Mouse (Mus musculus) midbrain, embryonic 13.5 days (tissue): Measurements from ENCODE around the gene Adgrd1. TPM values are rescaled to one million over a fixed set of nuclear protein-coding genes. Genes with fewer than 3 reads are reported as not detected.

Experiments
- ATAC-seq: fragments of 200-750 bp; cut with Nextera tagmentation; 2 replicates; pipeline ENCODE4 v1.8.0; 2017; ENCODE audit warnings: mild to moderate bottlenecking, moderate TSS enrichment, moderate library complexity
- H3K27ac ChIP-seq: fragments of 300-500 bp; sonication (generic); 2 replicates; pipeline ENCODE4 v1.5.1; 2015; ENCODE audit warnings: inconsistent platforms, mild to moderate bottlenecking, moderate library complexity
- H3K27me3 ChIP-seq: fragments of 300-500 bp; sonication (generic); 2 replicates; pipeline ENCODE4 v1.6.1; 2015; ENCODE audit warnings: mild to moderate bottlenecking, inconsistent platforms
- H3K36me3 ChIP-seq: fragments of 300-500 bp; sonication (generic); 2 replicates; pipeline ENCODE4 v1.6.1; 2015; ENCODE audit warnings: mild to moderate bottlenecking, inconsistent platforms
- H3K4me1 ChIP-seq: fragments of 300-500 bp; sonication (generic); replicated peaks from 2 replicates; pipeline ENCODE4 v1.6.1; 2015; ENCODE audit warnings: inconsistent platforms
- H3K4me2 ChIP-seq: fragments of 300-500 bp; sonication (generic); replicated peaks from 2 replicates; pipeline ENCODE4 v1.6.1; 2015; ENCODE audit warnings: moderate library complexity, mild to moderate bottlenecking, inconsistent platforms
- H3K4me3 ChIP-seq: fragments of 300-500 bp; sonication (generic); replicated peaks from 2 replicates; pipeline ENCODE4 v1.5.1; 2015; ENCODE audit warnings: mild to moderate bottlenecking, inconsistent platforms
- H3K9ac ChIP-seq: fragments of 300-500 bp; sonication (generic); replicated peaks from 2 replicates; pipeline ENCODE4 v1.6.1; 2015; ENCODE audit warnings: mild to moderate bottlenecking, inconsistent platforms
- H3K9me3 ChIP-seq: fragments of 300-500 bp; sonication (generic); 2 replicates; pipeline ENCODE4 v1.6.1; 2016; ENCODE audit warnings: mild to moderate bottlenecking, inconsistent platforms
- WGBS: fragments of 180-500 bp; shearing (Covaris S2); methylation state at CpG from one replicate; pipeline ENCODE4 v1.1.7; 2015; 5-methylcytosine and 5-hydroxymethylcytosine counted together
- polyA plus RNA-seq: library from polyadenylated mRNA; unstranded; fragments of >200 nt; fragmentation: Nextera tagmentation; extraction: Ambion mirVana; gene quantifications from 2 replicates; pipeline ENCODE4 v1.2.1, GENCODE M21; 2015

Gene Adgrd1
- polyA plus RNA-seq, 1 experiment from 2014 or later = 0.15 TPM

DNA sequence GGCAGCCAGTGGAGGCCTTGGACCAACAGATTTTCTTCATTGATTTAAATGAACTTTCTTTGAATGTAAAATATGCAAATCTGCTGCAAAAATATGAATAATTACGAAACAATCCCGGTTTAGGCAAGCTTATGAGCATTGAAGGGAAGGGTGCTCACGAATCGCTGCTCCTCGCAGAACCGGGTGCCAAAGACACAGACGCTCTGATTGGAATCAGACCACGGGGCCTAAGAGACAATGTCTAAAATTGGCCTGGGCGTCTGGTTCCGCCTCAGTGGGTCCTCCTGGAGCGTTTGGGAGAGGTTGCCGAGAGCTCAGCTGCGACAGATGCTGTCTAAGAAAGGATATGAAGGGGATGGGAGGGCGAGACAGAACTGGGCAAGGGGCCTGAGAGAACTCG is 42.0 kb downstream of the Adgrd1 start:
- no peak for ATAC-seq
- 60% methylated on average over 15 of the region's 15 CpGs for WGBS

DNA sequence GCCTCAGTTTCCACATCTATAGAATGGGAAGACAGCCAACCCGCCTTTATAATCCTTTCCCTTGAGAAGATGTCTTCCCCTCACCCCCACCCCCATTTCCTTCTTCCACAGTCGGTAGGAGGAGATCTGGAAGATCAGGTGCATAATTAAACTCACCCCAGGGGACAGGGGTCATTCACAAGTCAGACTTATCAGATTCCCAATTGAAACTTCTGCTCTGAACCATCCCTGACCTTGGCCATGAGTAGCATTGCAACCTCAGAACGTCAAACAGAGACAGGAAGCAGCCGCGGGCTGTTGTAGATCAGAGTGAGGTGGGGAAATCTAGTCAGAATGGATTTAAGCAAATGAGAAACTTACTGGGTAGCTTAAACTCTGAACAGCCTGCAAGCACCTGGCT is 46.3 kb downstream of the Adgrd1 start:
- ATAC-seq = no peak
- 73% methylated on average over 5 of the region's 5 CpGs for WGBS
- no peaks in the 10 kb centered on the region for H3K36me3 ChIP-seq

More for the DNA sequence above, 42.0 kb downstream of the Adgrd1 start:
- Histone ChIP-seq H3K4me1 (0 out of 2 replicates have a peak, but pooled peaks cover 3% of the 10 kb centered on the region), H3K27me3 (no peaks in the 10 kb centered on the region), H3K9me3 (no peaks in the 10 kb centered on the region), H3K27ac (peak overlapping the region; percentile 35; the same call in 1 of the 2 replicates), H3K4me3 (no peak overlapping the region), H3K36me3 (no peaks in the 10 kb centered on the region), H3K4me2 (no peak overlapping the region), H3K9ac (no peak overlapping the region)

GRCm38 (mm10) chr5:129145307-129145935 is 48.9 kb downstream of the Adgrd1 start:
- Histone ChIP-seq H3K27ac (no peak overlapping the region), H3K4me1 (no peaks in the 10 kb centered on the region), H3K4me2 (no peak overlapping the region), H3K27me3 (no peaks in the 10 kb centered on the region), H3K36me3 (no peaks in the 10 kb centered on the region), H3K4me3 (no peak overlapping the region), H3K9ac (no peak overlapping the region), H3K9me3 (no peaks in the 10 kb centered on the region)
- ATAC-seq = no peak
- WGBS = 90% methylated on average over 8 of the region's 8 CpGs

More for the DNA sequence above, 46.3 kb downstream of the Adgrd1 start:
- H3K4me3 ChIP-seq = no peak overlapping the region
- H3K9me3 ChIP-seq = no peaks in the 10 kb centered on the region
- no peak overlapping the region for H3K27ac ChIP-seq
- 0 out of 2 replicates have a peak, but pooled peaks cover 3% of the 10 kb centered on the region for H3K4me1 ChIP-seq
- H3K27me3 ChIP-seq = no peaks in the 10 kb centered on the region
- H3K9ac ChIP-seq = no peak overlapping the region
- H3K4me2 ChIP-seq = no peak overlapping the region

DNA sequence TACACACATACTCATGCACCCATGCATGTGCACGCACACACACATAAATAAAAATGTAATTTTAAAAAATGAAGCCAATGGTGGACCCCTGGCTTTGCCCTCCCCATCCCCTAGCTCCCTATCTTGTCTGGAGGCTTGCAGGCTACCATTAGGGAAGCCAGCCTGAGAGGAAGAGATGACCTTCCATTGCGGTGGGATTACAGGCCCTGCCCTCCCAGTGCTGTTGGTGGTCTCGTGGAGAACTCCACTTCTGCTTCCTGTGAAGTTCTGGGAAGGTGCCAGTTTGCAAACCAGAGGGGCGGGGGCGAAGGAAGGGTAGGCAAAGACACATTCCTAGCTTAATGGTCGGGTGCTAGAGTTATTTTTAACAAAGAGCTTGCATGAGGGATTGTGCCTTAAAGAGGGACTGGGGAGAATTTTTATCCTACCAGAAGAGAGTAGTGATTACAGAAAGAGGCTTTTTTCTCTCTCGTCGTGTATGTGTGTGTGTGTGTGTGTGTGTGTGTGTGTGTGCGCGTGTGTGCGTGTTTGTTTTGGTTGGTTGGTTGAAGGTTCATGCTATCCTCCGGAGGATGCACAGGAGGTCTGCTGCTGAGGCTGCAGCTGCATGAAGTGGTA is 50.5 kb downstream of the Adgrd1 start:
- WGBS = 77% methylated on average over 12 of the region's 12 CpGs

GRCm38 (mm10) chr5:129148485-129148884 is 51.9 kb downstream of the Adgrd1 start:
- Histone ChIP-seq H3K27ac (no peak overlapping the region), H3K4me3 (no peak overlapping the region), H3K27me3 (no peaks in the 10 kb centered on the region), H3K9ac (no peak overlapping the region), H3K9me3 (no peaks in the 10 kb centered on the region), H3K4me1 (peaks cover 7% of the 10 kb centered on the region), H3K4me2 (no peak overlapping the region), H3K36me3 (no peaks in the 10 kb centered on the region)
- no peak for ATAC-seq
- 58% methylated on average over 9 of the region's 9 CpGs for WGBS

More for the DNA sequence above, 50.5 kb downstream of the Adgrd1 start:
- no peak overlapping the region for H3K27ac ChIP-seq
- no peak overlapping the region for H3K4me2 ChIP-seq
- no peak for ATAC-seq
- no peak overlapping the region for H3K9ac ChIP-seq
- H3K4me3 ChIP-seq = no peak overlapping the region
- no peaks in the 10 kb centered on the region for H3K36me3 ChIP-seq
- H3K4me1 ChIP-seq = peaks cover 6% of the 10 kb centered on the region
- H3K9me3 ChIP-seq = no peaks in the 10 kb centered on the region
- no peaks in the 10 kb centered on the region for H3K27me3 ChIP-seq

DNA sequence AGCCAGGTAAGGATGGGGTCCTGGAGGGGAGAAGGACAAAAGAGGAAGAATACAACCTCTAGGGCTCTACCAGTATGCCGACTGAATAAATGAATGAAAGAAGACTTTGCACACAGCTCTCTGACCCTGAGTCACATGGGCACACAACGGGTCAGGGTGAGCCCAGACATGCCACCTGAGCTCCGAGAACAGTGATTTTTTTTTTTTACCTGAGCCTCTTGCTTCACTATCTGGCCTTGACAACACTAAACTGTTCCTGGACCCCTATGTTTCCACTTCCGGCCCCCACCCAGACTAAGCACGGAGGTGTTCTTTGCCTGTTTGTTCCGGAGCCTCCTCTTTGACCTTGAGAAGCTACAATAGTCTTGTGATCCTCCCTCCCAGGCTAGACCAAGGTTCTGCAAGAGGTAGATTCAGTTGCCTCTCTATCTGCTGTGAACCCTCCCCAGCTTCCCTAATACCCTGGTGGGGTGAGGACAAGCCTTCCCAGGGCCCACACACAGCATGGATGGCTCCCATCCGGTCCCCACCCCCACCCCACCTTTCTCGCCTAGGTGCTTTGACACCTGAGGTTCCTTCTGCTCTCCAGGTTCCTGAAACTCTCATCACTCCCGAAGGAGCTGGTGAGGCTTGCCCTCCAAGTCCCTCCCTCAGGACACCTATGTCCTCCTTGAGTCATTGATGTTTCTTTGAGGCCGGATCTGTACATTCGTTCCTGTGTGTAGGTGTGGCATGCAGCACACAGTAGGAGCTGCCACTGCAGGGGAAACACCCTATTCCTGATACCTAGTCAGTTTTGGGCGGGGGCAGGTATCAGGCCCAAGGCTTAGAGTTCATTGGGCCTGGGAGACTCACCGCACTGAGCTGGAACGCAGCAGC is 58.7 kb downstream of the Adgrd1 start:
- H3K4me2 ChIP-seq = peak overlapping the region; percentile 28
- no peak overlapping the region for H3K4me3 ChIP-seq
- WGBS = 65% methylated on average over 14 of the region's 14 CpGs
- no peaks in the 10 kb centered on the region for H3K9me3 ChIP-seq
- H3K9ac ChIP-seq = no peak overlapping the region
- no peaks in the 10 kb centered on the region for H3K36me3 ChIP-seq
- H3K27ac ChIP-seq = peak overlapping the region; percentile 86
- ATAC-seq = no peak; the same call in 1 of the 2 replicates
- peaks cover 29% of the 10 kb centered on the region for H3K4me1 ChIP-seq
- H3K27me3 ChIP-seq = no peaks in the 10 kb centered on the region

DNA sequence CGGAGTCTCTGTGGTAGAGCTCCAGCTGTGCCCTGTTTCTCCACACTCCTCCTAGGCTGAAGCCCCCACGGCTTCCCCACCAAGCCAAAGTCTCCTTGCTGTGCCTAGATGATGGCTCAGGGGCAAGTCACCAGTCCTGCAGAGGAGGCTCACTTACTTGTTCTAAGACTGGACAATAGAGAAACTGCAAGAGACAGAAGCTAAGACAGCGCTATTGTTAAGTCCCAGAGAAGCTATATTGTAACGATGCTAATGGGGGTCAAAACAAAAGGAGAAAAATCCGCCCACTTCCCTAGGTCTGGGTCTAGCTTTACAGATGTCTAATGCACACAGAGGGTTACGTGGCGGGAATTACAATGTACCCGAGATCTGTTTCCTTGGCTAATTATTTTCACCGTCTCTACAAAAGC is 59.4 kb downstream of the Adgrd1 start:
- Histone ChIP-seq H3K27ac (peak overlapping the region; percentile 86), H3K9ac (no peak overlapping the region), H3K9me3 (no peaks in the 10 kb centered on the region), H3K4me1 (peaks cover 29% of the 10 kb centered on the region), H3K36me3 (no peaks in the 10 kb centered on the region), H3K27me3 (no peaks in the 10 kb centered on the region), H3K4me3 (no peak overlapping the region), H3K4me2 (peak overlapping the region; percentile 28)
- ATAC-seq = peak; percentile 82
- WGBS = 3% methylated on average over 9 of the region's 9 CpGs

GRCm38 (mm10) chr5:129161372-129162051 is 65.0 kb downstream of the Adgrd1 start:
- Histone ChIP-seq H3K36me3 (no peaks in the 10 kb centered on the region), H3K9me3 (no peaks in the 10 kb centered on the region), H3K27me3 (no peaks in the 10 kb centered on the region), H3K27ac (no peak overlapping the region), H3K4me1 (peaks cover 9% of the 10 kb centered on the region), H3K4me3 (no peak overlapping the region), H3K4me2 (no peak overlapping the region), H3K9ac (no peak overlapping the region)
- WGBS = 88% methylated on average over 11 of the region's 11 CpGs
- ATAC-seq = no peak

- Histone ChIP-seq H3K27ac (no peak overlapping the region), H3K4me2 (no peak overlapping the region), H3K4me1 (no peaks in the 10 kb centered on the region), H3K9ac (no peak overlapping the region), H3K36me3 (no peaks in the 10 kb centered on the region), H3K27me3 (no peaks in the 10 kb centered on the region), H3K4me3 (no peak overlapping the region), H3K9me3 (no peaks in the 10 kb centered on the region)
- 64% methylated on average over 8 of the region's 8 CpGs for WGBS
- no peak for ATAC-seq
Observed at GRCm38 (mm10) chr5:129163416-129163815, 66.9 kb downstream of the Adgrd1 start.

DNA sequence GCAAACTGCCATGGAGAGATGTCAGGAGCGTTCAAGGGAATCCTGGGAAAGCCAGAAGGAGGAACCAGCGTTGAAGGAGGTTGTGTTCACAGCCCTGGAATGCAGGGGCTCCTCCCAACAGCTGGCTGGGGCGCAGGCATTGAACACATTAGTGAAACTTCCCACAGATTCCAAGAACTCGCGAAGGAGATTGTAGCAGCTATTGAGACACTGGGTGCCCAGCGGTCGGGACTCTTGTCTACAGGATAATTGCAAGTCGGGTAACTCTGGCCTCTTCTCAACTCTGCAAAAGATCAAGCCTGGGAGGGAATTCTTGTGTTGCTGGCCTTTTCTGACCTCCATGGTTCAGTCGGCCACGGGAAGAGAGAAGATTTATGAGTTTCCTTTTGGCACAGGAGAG is 67.5 kb downstream of the Adgrd1 start:
- Histone ChIP-seq H3K27ac (no peak overlapping the region), H3K27me3 (no peaks in the 10 kb centered on the region), H3K4me1 (peaks cover under 1% of the 10 kb centered on the region; the same call in 1 of the 2 replicates), H3K9me3 (no peaks in the 10 kb centered on the region), H3K36me3 (no peaks in the 10 kb centered on the region), H3K4me3 (no peak overlapping the region), H3K9ac (no peak overlapping the region), H3K4me2 (no peak overlapping the region)
- WGBS = 59% methylated on average over 10 of the region's 10 CpGs
- no peak for ATAC-seq

- no peaks in the 10 kb centered on the region for H3K27me3 ChIP-seq
- no peak overlapping the region for H3K4me3 ChIP-seq
- H3K4me1 ChIP-seq = peaks cover 11% of the 10 kb centered on the region
- no peak overlapping the region for H3K9ac ChIP-seq
- no peak overlapping the region for H3K4me2 ChIP-seq
- 92% methylated on average over 10 of the region's 10 CpGs for WGBS
- no peaks in the 10 kb centered on the region for H3K36me3 ChIP-seq
- H3K9me3 ChIP-seq = no peaks in the 10 kb centered on the region
- no peak for ATAC-seq
- H3K27ac ChIP-seq = no peak overlapping the region
Observed at GRCm38 (mm10) chr5:129164911-129165584, 68.5 kb downstream of the Adgrd1 start.
